Mouse (Mus musculus): ENCODE measurements at regions not wholly inside any gene's neighbourhood (a gene's known extent, or its start where the extent isn't known, plus 50 kb on each side); places are given as distances from the start of the nearest gene placed in this dataset.

- no peak for DNase-seq (ENCODE audit: low spot score in 2 of 2)
Measured at GRCm38 (mm10) chr13:71157656-71158299, 316.2 kb upstream of the Adamts16 start.

GRCm38 (mm10) chr13:71150092-71150491, 308.5 kb upstream of the Adamts16 start:
- no peak for DNase-seq (ENCODE audit: low spot score in 2 of 2)

GRCm38 (mm10) chr13:71149303-71149696, 307.7 kb upstream of the Adamts16 start:
- DNase-seq (ENCODE audit: low spot score in 2 of 2) = no peak

GRCm38 (mm10) chr13:71148491-71149302, 307.1 kb upstream of the Adamts16 start:
- DNase-seq (ENCODE audit: low spot score in 2 of 2) = no peak

- no peak for DNase-seq (ENCODE audit: low spot score in 2 of 2)
Measured at GRCm38 (mm10) chr13:71146859-71147443, 305.3 kb upstream of the Adamts16 start.

GRCm38 (mm10) chr13:71138745-71139312, 297.2 kb upstream of the Adamts16 start:
- DNase-seq (ENCODE audit: low spot score in 2 of 2) = no peak

GRCm38 (mm10) chr13:71135940-71136632, 294.5 kb upstream of the Adamts16 start:
- DNase-seq (ENCODE audit: low spot score in 2 of 2) = no peak

- DNase-seq (ENCODE audit: low spot score in 2 of 2) = no peak
Measured at GRCm38 (mm10) chr13:71121484-71121883, 279.9 kb upstream of the Adamts16 start.

GRCm38 (mm10) chr13:71108175-71108574, 266.6 kb upstream of the Adamts16 start:
- no peak for DNase-seq (ENCODE audit: low spot score in 2 of 2)

- DNase-seq (ENCODE audit: low spot score in 2 of 2) = peak; percentile 76 to 85
Measured at GRCm38 (mm10) chr13:71105229-71105838, 263.7 kb upstream of the Adamts16 start.

GRCm38 (mm10) chr13:71104419-71105228, 263.0 kb upstream of the Adamts16 start:
- no peak for DNase-seq (ENCODE audit: low spot score in 2 of 2)

GRCm38 (mm10) chr13:71084301-71084700, 242.7 kb upstream of the Adamts16 start:
- DNase-seq (ENCODE audit: low spot score in 2 of 2) = no peak

- DNase-seq (ENCODE audit: low spot score in 2 of 2) = no peak
Measured at GRCm38 (mm10) chr13:71075916-71076315, 234.3 kb upstream of the Adamts16 start.

GRCm38 (mm10) chr13:71074012-71074411, 232.4 kb upstream of the Adamts16 start:
- no peak for DNase-seq (ENCODE audit: low spot score in 2 of 2)

GRCm38 (mm10) chr13:71068757-71069201, 227.2 kb upstream of the Adamts16 start:
- DNase-seq (ENCODE audit: low spot score in 2 of 2) = no peak

GRCm38 (mm10) chr13:71068011-71068410, 226.4 kb upstream of the Adamts16 start:
- no peak for DNase-seq (ENCODE audit: low spot score in 2 of 2)

GRCm38 (mm10) chr13:71065568-71065967, 224.0 kb upstream of the Adamts16 start:
- DNase-seq (ENCODE audit: low spot score in 2 of 2) = no peak

- DNase-seq (ENCODE audit: low spot score in 2 of 2) = no peak
Measured at GRCm38 (mm10) chr13:71064590-71065307, 223.1 kb upstream of the Adamts16 start.
